15 mouse cellular contexts compared by ENCODE assay signal in genomic region chr8:100769617-100770016, GRCm38 (mm10).
"Had no signal": no experiment of that assay in that cellular context is flagged by ENCODE, and none has a peak within 500 bp of the region (broad histone marks: within the 10 kb centered on the region; RNA-seq: fewer than 3 reads in every experiment).

No protein-coding gene starts in this region.

- H3K4me2 ChIP-seq: kidney, embryonic 15.5 days; liver, embryonic 11.5 days; liver, embryonic 15.5 days; midbrain, embryonic 15.5 days; stomach, embryonic 15.5 days had no signal

- DNase-seq: kidney, adult 18-20 months; kidney, postnatal 25 days; lung, adult 2 months; lung, postnatal 36 days; right cerebral cortex, postnatal 14 days; thymus, adult 2 months; thymus, postnatal 25 days had no signal

- H3K9ac ChIP-seq: kidney, embryonic 15.5 days; liver, embryonic 15.5 days; midbrain, embryonic 15.5 days; stomach, embryonic 15.5 days had no signal

- H3K36me3 ChIP-seq: kidney, embryonic 15.5 days; limb, embryonic 10.5 days; liver, embryonic 15.5 days; midbrain, embryonic 15.5 days; stomach, embryonic 15.5 days had no signal

- H3K4me1 ChIP-seq: kidney, embryonic 15.5 days; limb, embryonic 10.5 days; liver, embryonic 15.5 days; midbrain, embryonic 15.5 days; stomach, embryonic 15.5 days had no signal

- H3K27me3 ChIP-seq: kidney, embryonic 15.5 days; liver, embryonic 15.5 days; midbrain, embryonic 15.5 days; stomach, embryonic 15.5 days had no signal

- H3K27ac ChIP-seq: kidney, embryonic 15.5 days; left cerebral cortex, adult 2 months; limb, embryonic 10.5 days; liver, embryonic 15.5 days; midbrain, embryonic 15.5 days; stomach, embryonic 15.5 days had no signal

- ATAC-seq: lung, postnatal 0 days; midbrain, embryonic 15.5 days had no signal

- H3K9me3 ChIP-seq: kidney, embryonic 15.5 days; limb, embryonic 10.5 days; liver, embryonic 15.5 days; midbrain, embryonic 15.5 days; stomach, embryonic 15.5 days had no signal

- H3K4me3 ChIP-seq: kidney, embryonic 15.5 days; left cerebral cortex, adult 2 months; limb, embryonic 10.5 days; liver, embryonic 15.5 days; midbrain, embryonic 15.5 days; stomach, embryonic 15.5 days had no signal
